ENCODE assay signal across 9 mouse cellular contexts in the genomic region with DNA sequence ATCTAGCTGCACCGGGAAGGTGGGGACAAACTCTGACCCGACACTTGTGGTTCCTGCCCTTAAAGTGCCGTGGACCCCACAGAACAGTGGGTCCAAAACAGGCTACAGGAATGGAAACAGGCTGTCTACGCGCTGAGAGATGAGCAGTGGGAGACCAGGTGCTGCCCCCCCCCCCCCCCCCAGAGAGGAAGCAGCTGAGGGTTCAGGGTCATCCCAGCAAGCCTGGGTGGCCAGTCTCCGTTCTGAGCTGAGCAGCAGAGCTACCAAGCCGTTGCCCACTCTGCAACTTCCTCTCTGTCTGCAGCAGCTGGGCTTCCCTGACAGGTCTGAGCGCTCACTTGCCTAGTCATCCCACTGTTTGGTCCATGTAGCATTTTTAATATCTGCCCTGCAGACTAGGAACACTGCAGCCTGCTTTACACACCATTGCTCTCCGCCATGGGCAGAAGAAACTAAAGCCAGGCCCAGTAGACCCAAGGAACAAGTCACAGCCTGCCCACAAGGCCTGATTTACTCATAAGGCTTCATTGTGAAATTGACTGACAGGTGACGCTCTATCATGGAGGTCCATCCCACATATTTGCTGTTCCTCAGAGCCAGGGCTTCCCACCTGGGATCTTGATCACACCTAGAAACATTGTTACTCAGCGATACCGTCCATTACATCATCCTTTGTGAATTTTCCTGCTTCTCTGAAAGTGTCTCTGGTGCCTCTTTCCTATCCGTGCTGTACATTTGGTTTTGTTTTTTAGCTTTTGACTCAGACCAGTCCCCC. TPM values are rescaled to one million over a fixed set of nuclear protein-coding genes. Genes with fewer than 3 reads are reported as not detected.
DNase-seq lines count a peak whose midpoint lies in the region; ATAC-seq and TF ChIP-seq lines count a peak whose summit lies in the region.
"Had no signal": no experiment of that assay in that cellular context is flagged by ENCODE, and none has a peak within 500 bp of the region (broad histone marks: within the 10 kb centered on the region; RNA-seq: fewer than 3 reads in every experiment).

No protein-coding gene starts in this region.

- peak overlapping the region; percentile 12; the same call in 1 of the 2 replicates for H3K4me2 ChIP-seq in liver, embryonic 11.5 days

- no peak for TF ChIP-seq CTCF in gastrocnemius, adult 2 months (IDR thresholded peaks at IDR 0.05)
- TF ChIP-seq CTCF in spleen, adult 2 months (IDR thresholded peaks at IDR 0.05; ENCODE audit: extremely low read depth, insufficient read depth, insufficient read length, insufficient replicate concordance), result no peak

- H3K4me1 ChIP-seq in spleen, adult 2 months (ENCODE audit: control insufficient read depth, insufficient read depth, insufficient read length), result peaks cover 45% of the 10 kb centered on the region
- peaks cover 50% of the 10 kb centered on the region for H3K4me1 ChIP-seq in liver, embryonic 11.5 days (replicated peaks; ENCODE audit: control insufficient read depth, insufficient read depth, low read length)

- intact Hi-C loops in gastrocnemius, adult 2 months (cut with DNase I), result no loop called here

- DNase-seq in gastrocnemius, adult 2 months, result no peak
- DNase-seq in gastrocnemius, postnatal 25 days, result no peak
- DNase-seq in spleen, adult 2 months (ENCODE audit: low read depth in 1 of 2, low spot score in 2 of 2), result no peak
- no peak for DNase-seq in spleen, postnatal 4 days (ENCODE audit: low spot score in 2 of 2)
- DNase-seq in liver, embryonic 11.5 days (ENCODE audit: low spot score), result no peak
- DNase-seq in natural killer cell, adult 2 months (ENCODE audit: low spot score in 2 of 2), result no peak
- DNase-seq in adrenal gland, postnatal 25 days, result no peak
- no peak for DNase-seq in MN1 (ENCODE audit: low spot score)

- ATAC-seq in liver, embryonic 11.5 days (replicated peaks; ENCODE audit: low FRiP score), result no peak

- 38% methylated on average over 13 of the region's 13 CpGs for WGBS in spleen, adult 2 months
- WGBS in liver, embryonic 11.5 days, result 48% methylated on average over 13 of the region's 13 CpGs

- no peak overlapping the region for H3K9ac ChIP-seq in liver, embryonic 11.5 days (ENCODE audit: low read depth, low read length)

- H3K27me3 ChIP-seq in spleen, adult 2 months (ENCODE audit: control insufficient read depth, insufficient read depth, low read length), result no peaks in the 10 kb centered on the region
- H3K27me3 ChIP-seq in liver, embryonic 11.5 days (replicated peaks; ENCODE audit: control insufficient read depth, insufficient read depth, low read length), result no peaks in the 10 kb centered on the region

- H3K9me3 ChIP-seq in liver, embryonic 11.5 days (ENCODE audit: control insufficient read depth, low read length), result no peaks in the 10 kb centered on the region

- H3K27ac ChIP-seq in gastrocnemius, adult 2 months, result peak overlapping the region; percentile 84
- H3K27ac ChIP-seq in spleen, adult 2 months (ENCODE audit: insufficient read depth, low read length), result peak overlapping the region; percentile 47; the same call in 1 of the 2 replicates
- H3K27ac ChIP-seq in liver, embryonic 11.5 days (ENCODE audit: low read depth, low read length), result peak overlapping the region; percentile 77

- H3K4me3 ChIP-seq in gastrocnemius, adult 2 months, result no peak overlapping the region
- H3K4me3 ChIP-seq in spleen, adult 2 months (ENCODE audit: extremely low read depth, insufficient read depth, insufficient read length), result no peak overlapping the region
- no peak overlapping the region for H3K4me3 ChIP-seq in liver, embryonic 11.5 days (ENCODE audit: low read depth, low read length)
- H3K4me3 ChIP-seq: myocyte had no signal

- TF ChIP-seq POLR2A in spleen, adult 2 months (IDR thresholded peaks at IDR 0.05; ENCODE audit: low read depth, low read length), result no peak

- H3K36me3 ChIP-seq in spleen, adult 2 months (ENCODE audit: control insufficient read depth, insufficient read depth, low read length), result no peaks in the 10 kb centered on the region
- no peaks in the 10 kb centered on the region for H3K36me3 ChIP-seq in liver, embryonic 11.5 days (ENCODE audit: control insufficient read depth, insufficient read depth, low read length)

RNA-seq across cellular contexts. Expression of gene Zfp710, which starts 34.6 kb away (rescaled TPM):
- total RNA-seq in gastrocnemius, adult 2 months (2021), result 10 to 100 TPM; 21.5 to 37.5 TPM
- 10 to 100 TPM; 20.8 to 27.9 TPM for total RNA-seq in gastrocnemius, postnatal 25 days (2021)
- 45.3 and 57.7 TPM in 2 replicates for polyA plus RNA-seq in spleen, adult 2 months (2012; rRNA removed)
- 10.8 and 11.8 TPM in 2 replicates for polyA plus RNA-seq in liver, embryonic 11.5 days (2014; fragmentation: Nextera tagmentation; extraction: Ambion mirVana)
- 18.5 and 21.4 TPM in 2 replicates for total RNA-seq in adrenal gland, postnatal 25 days (2021)

RNA-seq across cellular contexts. Expression of gene Idh2, which starts 55.9 kb away (rescaled TPM):
- total RNA-seq in gastrocnemius, adult 2 months (2021), result 100 to 1,000 TPM; 236 to 647 TPM
- total RNA-seq in gastrocnemius, postnatal 25 days (2021), result 100 to 1,000 TPM; 102 to 256 TPM
- 52.6 and 54.0 TPM in 2 replicates for polyA plus RNA-seq in spleen, adult 2 months (2012; rRNA removed)
- 259 and 268 TPM in 2 replicates for polyA plus RNA-seq in liver, embryonic 11.5 days (2014; fragmentation: Nextera tagmentation; extraction: Ambion mirVana)
- total RNA-seq in adrenal gland, postnatal 25 days (2021), result 152 and 173 TPM in 2 replicates
